Mouse (Mus musculus) cerebellum, adult 2 months (tissue): ENCODE results near the gene Rrp9.

Experiments
- CTCF ChIP-seq: fragments of 200-500 bp; IDR thresholded peaks from 2 replicates; pipeline ENCODE4 v1.5.1; 2011; ENCODE audit warnings: low read depth, mild to moderate bottlenecking, control low read depth, low read length, moderate library complexity, borderline replicate concordance; ENCODE audit not compliant: insufficient read depth
- POLR2A ChIP-seq: fragments of 200-500 bp; IDR thresholded peaks from 2 replicates; pipeline ENCODE4 v1.6.1; 2011; ENCODE audit warnings: low read length, control low read depth, borderline replicate concordance; ENCODE audit not compliant: insufficient read depth

DNA sequence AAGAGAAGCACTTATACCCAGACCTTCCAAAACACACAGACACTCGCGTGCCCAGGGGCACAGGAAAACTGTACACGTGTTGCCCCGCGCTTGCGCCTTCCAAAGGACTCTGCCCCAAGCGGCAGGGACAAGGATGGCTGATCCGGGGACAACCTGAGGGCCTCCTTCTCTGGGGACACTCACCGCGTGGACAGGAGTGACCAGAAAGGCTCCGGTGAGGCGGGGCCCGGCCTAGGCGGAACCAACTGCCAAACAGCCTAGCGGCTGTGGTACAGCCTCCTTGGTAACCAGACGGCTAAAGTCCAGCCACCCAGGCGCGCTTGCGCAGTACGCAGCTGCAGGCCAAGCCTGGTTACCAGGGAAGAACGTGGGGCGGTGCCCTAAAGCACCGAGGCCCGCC is 28.4 kb upstream of the Rrp9 start, which contains the start of the genes Abhd14b and Abhd14a:
- TF ChIP-seq POLR2A (peak; percentile 47; the same call in 1 of the 2 replicates), CTCF (peak; percentile 59)
